Mouse (Mus musculus) CH12.LX (cell line): Measurements from ENCODE around the gene Phactr1. TPM values are rescaled to one million over a fixed set of nuclear protein-coding genes. Genes with fewer than 3 reads are reported as not detected.

Experiments used
- DNase-seq: peaks from one replicate; pipeline ENCODE4 v3.0.0-alpha.2; 2013; ENCODE audit errors: extremely low read depth
- H3K27ac ChIP-seq: 2 replicates; pipeline ENCODE4 v1.5.1; 2012; ENCODE audit warnings: low read depth, mild to moderate bottlenecking, control low read depth, moderate library complexity; ENCODE audit not compliant: insufficient read depth
- H3K27me3 ChIP-seq: replicated peaks from 2 replicates; pipeline ENCODE3; 2012; ENCODE audit warnings: inconsistent platforms
- H3K36me3 ChIP-seq, 2 experiments: replicated peaks in 1 of 2; 2 replicates each; pipeline versions ENCODE3 to v1.6.1; 2012; ENCODE audit warnings: inconsistent platforms in 1 of 2, low read length in 1 of 2, mild to moderate bottlenecking in 1 of 2, mixed read lengths in 1 of 2, moderate library complexity in 1 of 2; ENCODE audit not compliant: control insufficient read depth in 1 of 2, insufficient read depth in 1 of 2
- H3K4me1 ChIP-seq, 2 experiments: 2 replicates each; pipeline ENCODE4 v1.6.1; 2012; ENCODE audit warnings: inconsistent platforms in 1 of 2, moderate library complexity in 1 of 2; ENCODE audit not compliant: insufficient read depth in 2 of 2, control insufficient read depth in 1 of 2
- H3K4me2 ChIP-seq: 2 replicates; pipeline ENCODE4 v1.6.1; 2012; ENCODE audit warnings: low read depth, mild to moderate bottlenecking, control low read depth; ENCODE audit not compliant: poor library complexity, insufficient read depth, severe bottlenecking
- H3K4me3 ChIP-seq, 3 experiments: fragments of 150-350 bp in 1 of 3; sonication (generic) in 1 of 3; replicated peaks in 1 of 3; 2 replicates each; pipeline versions ENCODE3 to v1.5.1; 2011 to 2012; ENCODE audit warnings: low read depth in 2 of 3, low read length in 2 of 3, mild to moderate bottlenecking in 2 of 3, moderate library complexity in 2 of 3, control low read depth in 1 of 3, improper control_type of control experiment in 1 of 3, inconsistent platforms in 1 of 3, mixed read lengths in 1 of 3; ENCODE audit not compliant: poor library complexity in 1 of 3
- H3K79me2 ChIP-seq: replicated peaks from 2 replicates; pipeline ENCODE4 v1.6.1; 2012; ENCODE audit warnings: mild to moderate bottlenecking, moderate library complexity; ENCODE audit not compliant: control insufficient read depth, poor library complexity, insufficient read depth, severe bottlenecking; ENCODE audit errors: extremely low read depth
- H3K9ac ChIP-seq: 2 replicates; pipeline ENCODE4 v1.6.1; 2012; ENCODE audit warnings: low read depth, mild to moderate bottlenecking, control low read depth, moderate library complexity; ENCODE audit not compliant: insufficient read depth
- H3K9me3 ChIP-seq: replicated peaks from 2 replicates; pipeline ENCODE3; 2012; ENCODE audit warnings: low read length, inconsistent platforms, mixed read lengths
- CHD1 ChIP-seq: IDR thresholded peaks from 2 replicates; pipeline ENCODE4 v1.6.1; 2012; ENCODE audit warnings: low read depth, low read length, improper control_type of control experiment, inconsistent platforms
- CTCF ChIP-seq, 2 experiments: IDR thresholded peaks in 1 of 2; conservative IDR thresholded peaks in 1 of 2; 2 replicates each; pipeline ENCODE4 v1.5.1; 2011 to 2012; ENCODE audit warnings: low read depth in 2 of 2, low read length in 2 of 2, improper control_type of control experiment in 1 of 2, inconsistent platforms in 1 of 2, mild to moderate bottlenecking in 1 of 2, moderate library complexity in 1 of 2
- E2F4 ChIP-seq: IDR thresholded peaks from 2 replicates; pipeline ENCODE4 v1.6.1; 2011; ENCODE audit warnings: low read depth, low read length, improper control_type of control experiment; ENCODE audit not compliant: insufficient replicate concordance
- ELF1 ChIP-seq: IDR thresholded peaks from 2 replicates; pipeline ENCODE4 v1.6.1; 2014; ENCODE audit warnings: low read depth, mild to moderate bottlenecking, inconsistent platforms, low read length, improper control_type of control experiment
- EP300 ChIP-seq: IDR thresholded peaks from 2 replicates; pipeline ENCODE4 v1.6.1; 2011; ENCODE audit warnings: low read length, improper control_type of control experiment
- ETS1 ChIP-seq: conservative IDR thresholded peaks from 2 replicates; pipeline ENCODE4 v1.6.1; 2012; ENCODE audit warnings: low read depth, mild to moderate bottlenecking, inconsistent platforms, low read length, improper control_type of control experiment, moderate library complexity
- GABPA ChIP-seq: IDR thresholded peaks from 2 replicates; pipeline ENCODE4 v1.6.1; 2012; ENCODE audit warnings: low read depth, low read length, improper control_type of control experiment, inconsistent platforms; ENCODE audit not compliant: insufficient replicate concordance
- HCFC1 ChIP-seq: IDR thresholded peaks from 2 replicates; pipeline ENCODE4 v1.6.1; 2012; ENCODE audit warnings: low read depth, mild to moderate bottlenecking, inconsistent platforms, low read length, improper control_type of control experiment
- IRF4 ChIP-seq: IDR thresholded peaks from 2 replicates; pipeline ENCODE4 v1.6.1; 2014; ENCODE audit warnings: low read depth, mild to moderate bottlenecking, inconsistent platforms, low read length, improper control_type of control experiment
- JUN ChIP-seq: IDR thresholded peaks from 2 replicates; pipeline ENCODE4 v1.6.1; 2011; ENCODE audit warnings: low read depth, mild to moderate bottlenecking, low read length, improper control_type of control experiment, moderate library complexity; ENCODE audit not compliant: insufficient read depth
- MXI1 ChIP-seq: IDR thresholded peaks from 2 replicates; pipeline ENCODE4 v1.6.1; 2011; ENCODE audit warnings: mild to moderate bottlenecking, low read depth, low read length, improper control_type of control experiment
- MYC ChIP-seq: IDR thresholded peaks from 2 replicates; pipeline ENCODE4 v1.6.1; 2011; ENCODE audit warnings: low read depth, mild to moderate bottlenecking, improper control_type of control experiment, low read length
- NRF1 ChIP-seq: IDR thresholded peaks from 2 replicates; pipeline ENCODE4 v1.6.1; 2014; ENCODE audit warnings: low read depth, mild to moderate bottlenecking, inconsistent platforms, low read length, improper control_type of control experiment, moderate library complexity
- POLR2AphosphoS2 ChIP-seq: IDR thresholded peaks from 2 replicates; pipeline ENCODE4 v1.6.1; 2011; ENCODE audit warnings: low read depth, low read length, improper control_type of control experiment
- RAD21 ChIP-seq: IDR thresholded peaks from 2 replicates; pipeline ENCODE4 v1.6.1; 2011; ENCODE audit warnings: low read depth, mild to moderate bottlenecking, low read length, improper control_type of control experiment, moderate library complexity
- RCOR1 ChIP-seq: conservative IDR thresholded peaks from 2 replicates; pipeline ENCODE4 v1.6.1; 2012; ENCODE audit warnings: low read depth, mild to moderate bottlenecking, inconsistent platforms, low read length, improper control_type of control experiment
- TBP ChIP-seq: conservative IDR thresholded peaks from 2 replicates; pipeline ENCODE4 v1.6.1; 2011; ENCODE audit warnings: low read depth, low read length, improper control_type of control experiment
- TCF12 ChIP-seq: IDR thresholded peaks from 2 replicates; pipeline ENCODE4 v1.6.1; 2014; ENCODE audit warnings: low read depth, mild to moderate bottlenecking, inconsistent platforms, low read length, improper control_type of control experiment
- UBTF ChIP-seq: IDR thresholded peaks from 2 replicates; pipeline ENCODE4 v1.6.1; 2012; ENCODE audit warnings: low read depth, mild to moderate bottlenecking, inconsistent platforms, low read length, improper control_type of control experiment, moderate library complexity
- USF2 ChIP-seq: conservative IDR thresholded peaks from 2 replicates; pipeline ENCODE4 v1.6.1; 2011; ENCODE audit warnings: low read depth, low read length, improper control_type of control experiment
- ZC3H11A ChIP-seq: IDR thresholded peaks from 2 replicates; pipeline ENCODE4 v1.6.1; 2012; ENCODE audit warnings: low read depth, mild to moderate bottlenecking, inconsistent platforms, low read length, improper control_type of control experiment
- ZKSCAN1 ChIP-seq: IDR thresholded peaks from 2 replicates; pipeline ENCODE4 v1.6.1; 2012; ENCODE audit warnings: low read depth, inconsistent platforms, low read length, improper control_type of control experiment, borderline replicate concordance
- ZMIZ1 ChIP-seq: IDR thresholded peaks from 2 replicates; pipeline ENCODE4 v1.6.1; 2012; ENCODE audit warnings: low read depth, mild to moderate bottlenecking, inconsistent platforms, low read length, improper control_type of control experiment
- dilution Hi-C: fragments of 300-500 bp; cut with MboI; formaldehyde crosslinking; loops from 2 replicates; pipeline ENCODE4 v1.14.3; 2020; ENCODE audit warnings: low sequenced_read_pairs; ENCODE audit not compliant: extremely low pct_unique_long_range_greater_than_20kb, extremely low pct_ligation_motif_present
- in situ Hi-C: fragments of 300-500 bp; cut with MboI; formaldehyde crosslinking; loops from 3 replicates; pipeline ENCODE4 v1.14.3; 2019; ENCODE audit warnings: low sequenced_read_pairs, low pct_ligation_motif_present, low pct_unique_long_range_greater_than_20kb, mixed read lengths
- polyA plus RNA-seq: library from polyadenylated mRNA; unstranded; fragments of >175 nt; gene quantifications from 2 replicates; pipeline ENCODE4 v1.2.1, GENCODE M21; 2012; ENCODE audit warnings: low read depth; ENCODE audit not compliant: insufficient read length
- total RNA-seq, 2 experiments: library from RNA; depleted of rRNA; stranded (reverse); fragments of 300-350 nt in 1 of 2; fragments of >200 nt in 1 of 2; gene quantifications; 2 replicates each; pipeline ENCODE4 v1.2.3; 2012 to 2014

Gene Phactr1
- total and polyA plus RNA-seq, 3 experiments, result 2.0 to 6.1 (median 3.1) TPM

DNA sequence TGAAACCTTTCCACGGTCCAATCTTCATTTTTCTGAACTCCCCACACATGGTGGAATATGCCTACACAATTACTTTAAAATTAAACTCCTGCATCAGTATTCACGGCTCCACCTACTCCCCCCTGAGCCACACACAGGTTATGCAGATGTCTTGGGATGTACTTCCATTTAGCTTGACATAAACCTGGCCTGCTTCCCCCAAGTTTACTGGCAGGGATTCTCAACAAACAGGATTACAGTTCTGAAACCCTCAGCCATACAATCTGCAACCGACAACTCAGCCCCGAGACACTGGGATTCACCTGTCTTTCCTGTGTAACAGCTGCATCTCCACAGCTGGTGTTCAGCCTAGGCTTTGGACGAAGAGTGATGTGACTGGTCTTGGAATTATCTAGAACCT, 210.2 kb downstream of the Phactr1 start:
- no peaks in the 10 kb centered on the region for H3K9me3 ChIP-seq
- dilution Hi-C loops (no loop called here), in situ Hi-C loops (no loop called here)
- no peak for DNase-seq
- H3K27ac ChIP-seq, result no peak overlapping the region
- no peak overlapping the region for H3K4me2 ChIP-seq
- H3K4me3 ChIP-seq, result no peak overlapping the region
- no peak overlapping the region for H3K9ac ChIP-seq
- TF ChIP-seq MXI1 (no peak), RCOR1 (no peak), MYC (no peak), ZC3H11A (no peak), ZMIZ1 (no peak), POLR2AphosphoS2 (no peak), RAD21 (no peak), CHD1 (no peak), EP300 (no peak), TCF12 (no peak), CTCF (conservative IDR thresholded peaks at IDR 0.05 in 1 of 2, IDR thresholded peaks at IDR 0.05 in 1 of 2; ENCODE audit: low read depth in 2 of 2, low read length in 2 of 2) (no peak), USF2 (no peak), ELF1 (no peak), JUN (no peak), E2F4 (no peak)
- H3K79me2 ChIP-seq, result no peaks in the 10 kb centered on the region
- no peaks in the 10 kb centered on the region for H3K36me3 ChIP-seq
- no peaks in the 10 kb centered on the region for H3K27me3 ChIP-seq
- H3K4me1 ChIP-seq, result no peaks in the 10 kb centered on the region

DNA sequence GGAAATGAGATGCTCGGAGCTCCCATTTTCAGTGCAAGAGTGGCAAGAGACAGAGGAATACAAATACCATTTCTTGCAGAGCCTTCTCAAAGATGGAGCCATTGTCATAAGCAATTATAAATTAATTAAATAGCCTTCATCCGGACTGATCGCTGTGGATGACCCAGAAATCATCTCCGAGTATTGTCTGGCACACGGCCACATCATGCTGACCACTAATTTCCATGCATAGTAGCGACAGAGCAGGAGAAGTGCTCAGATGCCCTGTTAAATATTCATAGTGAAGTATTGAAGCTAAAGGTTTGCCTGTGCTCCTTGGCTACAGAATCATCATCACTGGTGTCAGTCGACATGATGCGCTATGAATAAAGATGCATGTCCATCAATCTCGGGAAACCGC, 213.6 kb downstream of the Phactr1 start:
- no peak overlapping the region for H3K9ac ChIP-seq
- no peaks in the 10 kb centered on the region for H3K36me3 ChIP-seq
- no peak overlapping the region for H3K4me2 ChIP-seq
- dilution Hi-C loops, result no loop called here
- H3K27me3 ChIP-seq, result no peaks in the 10 kb centered on the region
- in situ Hi-C loops, result no loop called here
- H3K27ac ChIP-seq, result no peak overlapping the region
- no peaks in the 10 kb centered on the region for H3K9me3 ChIP-seq
- H3K4me3 ChIP-seq, result no peak overlapping the region
- TF ChIP-seq GABPA (no peak), JUN (no peak), RAD21 (no peak), HCFC1 (no peak), IRF4 (no peak), ZKSCAN1 (no peak), EP300 (no peak), ZMIZ1 (no peak), UBTF (no peak), ELF1 (no peak), NRF1 (no peak), TBP (no peak), ETS1 (no peak), POLR2AphosphoS2 (no peak)
- no peaks in the 10 kb centered on the region for H3K4me1 ChIP-seq
- no peak for DNase-seq
- H3K79me2 ChIP-seq, result no peaks in the 10 kb centered on the region
